Mouse (Mus musculus): ENCODE measurements around the gene Fam160b1.

DNA sequence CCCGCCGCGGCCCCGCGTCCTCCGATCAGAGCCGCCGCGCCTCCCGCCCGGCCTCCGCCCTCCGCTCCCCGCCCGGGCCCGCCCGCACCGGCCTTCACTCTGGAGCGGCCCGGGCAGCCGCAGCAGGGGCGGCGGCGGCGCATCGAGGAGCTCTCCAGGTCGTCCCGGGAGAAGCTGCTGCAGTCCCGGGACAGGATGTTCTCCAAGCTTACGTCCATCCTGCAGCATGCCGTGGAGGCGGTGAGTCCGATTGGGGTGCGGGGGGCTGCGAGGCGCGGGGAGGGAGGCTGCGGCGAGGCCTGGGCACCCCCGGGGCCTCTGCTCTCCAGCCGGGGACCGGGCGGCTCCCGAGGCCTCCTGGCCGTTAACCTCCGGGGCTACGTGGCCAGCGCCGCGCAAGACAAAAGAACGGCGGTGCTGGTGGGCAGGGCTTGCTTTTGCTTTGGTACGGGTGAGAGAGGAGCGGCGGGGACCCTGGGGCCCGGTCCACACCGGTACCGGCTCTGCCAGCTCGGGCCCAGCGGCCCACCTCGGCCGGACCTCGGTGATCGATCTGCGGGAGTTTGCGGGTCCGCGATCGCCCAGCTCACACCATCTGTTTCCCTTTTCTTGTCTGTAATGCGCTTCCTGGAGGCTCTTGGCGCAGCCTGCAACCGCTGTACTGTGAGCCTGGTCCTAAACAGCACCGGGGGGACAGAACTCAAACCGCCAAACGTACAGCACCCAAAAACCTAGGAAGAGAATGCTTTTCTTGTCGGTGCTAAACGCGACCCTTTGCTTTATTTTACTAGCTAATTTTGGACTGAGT is 855 bp downstream of the Fam160b1 start:
- TF ChIP-seq CTCF (IDR thresholded peaks at IDR 0.05; ENCODE audit: low read depth) (no peak), EP300 (IDR thresholded peaks at IDR 0.05; ENCODE audit: low read depth) (no peak)
